Mouse (Mus musculus): ENCODE data around the gene Eva1b. TPM values are rescaled to one million over a fixed set of nuclear protein-coding genes. Genes with fewer than 3 reads are reported as not detected.

The Eva1b gene
- 68.9 and 69.4 TPM in 2 replicates for polyA plus RNA-seq (2016; fragmentation: Nextera tagmentation; extraction: Ambion mirVana)

DNA sequence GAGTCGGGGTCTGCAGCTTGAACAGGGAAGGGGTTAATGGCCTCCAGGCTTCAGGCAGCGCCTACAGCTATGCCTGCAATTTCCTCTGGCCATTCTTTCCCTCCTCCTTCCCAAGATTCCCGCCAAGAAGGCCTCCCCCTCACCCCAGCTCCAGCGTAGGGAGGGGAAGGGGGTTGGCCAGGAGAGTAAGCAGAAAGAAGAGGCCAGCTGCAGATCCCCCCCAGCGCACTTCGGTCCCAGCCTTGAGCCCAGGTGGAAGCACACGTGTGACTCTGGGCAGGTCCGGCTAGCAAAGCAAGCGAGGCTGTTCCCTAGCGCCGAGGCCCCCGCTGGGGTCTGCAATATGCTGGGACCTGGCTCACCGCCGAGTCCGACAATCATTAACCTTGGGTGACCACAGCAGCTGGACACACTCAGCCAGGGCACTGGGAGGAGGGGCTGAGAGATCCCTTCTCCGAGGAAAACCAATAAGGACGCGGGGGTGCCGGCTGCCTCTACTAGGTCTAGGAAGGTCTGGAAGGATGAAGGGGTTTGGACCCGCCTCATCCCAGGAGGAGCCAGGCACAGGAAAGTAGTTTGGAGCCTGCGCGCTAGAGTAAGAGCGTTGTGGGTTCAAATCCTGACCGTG is at the start of gene Eva1b:
TSS of gene Eva1b (plus strand) at position 212 of the 628 bp plus-strand sequence.
- peak within 1 kb of the TSS; percentile 68 for H3K9ac ChIP-seq
- no peaks in the 10 kb centered on the region for H3K9me3 ChIP-seq
- H3K27ac ChIP-seq = peak within 1 kb of the TSS; percentile 95
- H3K4me1 ChIP-seq = peaks cover 38% of the 10 kb centered on the region
- no peaks in the 10 kb centered on the region for H3K27me3 ChIP-seq
- H3K4me3 ChIP-seq = peak within 1 kb of the TSS; percentile 55
- WGBS = 2% methylated on average over 24 of the region's 24 CpGs
- H3K36me3 ChIP-seq = 0 out of 2 replicates have a peak, but pooled peaks cover 3% of the 10 kb centered on the region
- peak within 1 kb of the TSS; percentile 92 for H3K4me2 ChIP-seq (replicated peaks)
- ATAC-seq (ENCODE audit: insufficient number of reproducible peaks, insufficient read depth, low FRiP score, low TSS enrichment) = peak; percentile 7; the same call in 1 of the 2 replicates

DNA sequence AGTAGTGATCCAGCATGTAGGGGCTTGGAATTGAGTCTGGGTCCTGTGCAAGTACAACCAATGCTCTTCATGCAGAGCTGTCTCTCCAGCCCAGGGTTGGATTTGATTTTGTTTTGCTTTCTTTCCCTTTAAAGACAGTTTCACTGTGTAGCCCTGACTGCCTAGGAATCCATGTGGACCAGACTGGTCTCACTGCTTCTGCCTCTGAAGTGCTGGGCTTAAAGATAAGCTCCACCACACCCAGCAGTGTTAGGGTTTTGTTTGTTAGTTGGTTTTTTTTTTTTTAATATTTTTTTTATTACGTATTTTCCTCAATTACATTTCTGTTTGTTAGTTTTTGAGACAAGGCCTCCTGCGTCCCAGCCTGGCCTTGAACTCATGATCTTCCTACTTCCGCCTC is 48.2 kb upstream of the Eva1b start:
- Histone ChIP-seq H3K4me3 (no peak overlapping the region), H3K4me1 (peaks cover 10% of the 10 kb centered on the region), H3K36me3 (0 out of 2 replicates have a peak, but pooled peaks cover 7% of the 10 kb centered on the region), H3K27me3 (no peaks in the 10 kb centered on the region), H3K9ac (no peak overlapping the region), H3K27ac (no peak overlapping the region), H3K4me2 (replicated peaks) (no peak overlapping the region), H3K9me3 (no peaks in the 10 kb centered on the region)
- WGBS = 92% methylated on average over 3 of the region's 3 CpGs
- ATAC-seq (ENCODE audit: insufficient number of reproducible peaks, insufficient read depth, low FRiP score, low TSS enrichment) = no peak

DNA sequence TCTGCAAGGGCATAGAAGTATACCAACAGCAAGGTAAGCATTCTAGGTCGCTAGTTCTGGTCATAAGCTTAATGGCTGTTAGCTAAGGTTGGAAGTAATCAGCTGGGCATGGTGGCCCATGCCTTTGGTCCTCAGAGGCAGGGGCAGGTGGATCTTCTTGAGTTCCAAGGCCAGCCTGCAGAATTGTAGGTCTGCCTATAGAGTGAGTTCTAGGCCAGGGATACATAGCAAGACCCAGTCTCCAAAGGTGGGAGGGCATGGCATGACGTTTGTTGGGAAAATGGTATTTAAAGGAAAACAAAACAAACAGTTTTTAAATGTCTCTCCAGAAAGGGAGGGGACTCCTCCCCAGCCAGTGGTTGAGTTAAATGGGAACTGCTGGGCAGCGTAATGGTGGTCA is 46.8 kb upstream of the Eva1b start:
- Histone ChIP-seq H3K27ac (no peak overlapping the region), H3K9ac (no peak overlapping the region), H3K36me3 (0 out of 2 replicates have a peak, but pooled peaks cover 7% of the 10 kb centered on the region), H3K27me3 (no peaks in the 10 kb centered on the region), H3K4me2 (replicated peaks) (no peak overlapping the region), H3K4me1 (peaks cover 20% of the 10 kb centered on the region), H3K9me3 (no peaks in the 10 kb centered on the region), H3K4me3 (no peak overlapping the region)
- ATAC-seq (ENCODE audit: insufficient number of reproducible peaks, insufficient read depth, low FRiP score, low TSS enrichment) = no peak
- WGBS = 86% methylated on average over 3 of the region's 3 CpGs

DNA sequence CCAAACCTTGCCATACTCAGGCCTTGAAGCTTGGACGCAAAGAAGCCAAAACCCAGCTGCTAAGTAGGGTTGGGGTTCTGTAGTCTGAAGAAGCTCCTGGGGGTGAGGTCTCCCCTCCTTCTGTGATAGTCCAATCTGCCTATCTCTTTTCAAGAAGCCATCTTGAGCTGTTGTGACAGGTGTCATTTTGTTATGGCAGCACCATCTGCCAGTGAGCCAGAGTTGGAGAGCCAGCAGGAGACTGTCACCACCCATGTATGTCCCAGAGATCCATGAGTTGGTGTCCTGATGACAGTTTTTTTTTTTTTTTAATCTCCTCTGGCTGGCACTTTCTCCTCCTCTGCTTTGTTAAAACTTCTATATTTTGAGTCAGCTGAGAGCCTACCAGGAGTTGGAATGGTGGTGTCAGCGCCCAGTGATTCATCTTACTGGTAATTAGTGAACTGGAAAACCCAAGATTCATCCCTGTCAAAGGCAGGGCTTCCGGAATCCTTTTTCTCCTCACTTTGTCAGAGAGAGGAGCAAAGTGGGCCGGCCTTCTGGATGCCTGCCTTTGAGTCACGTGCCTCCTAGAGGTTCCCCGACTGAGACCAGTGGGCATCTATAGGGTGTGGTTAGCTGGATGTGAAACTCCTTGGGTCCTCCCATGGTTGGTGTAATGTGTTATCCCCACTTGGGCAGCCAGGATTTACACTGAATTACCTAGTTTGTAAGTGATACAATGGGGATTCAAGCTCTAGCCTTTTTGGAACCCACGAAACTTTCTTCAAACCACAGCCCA is 45.3 kb upstream of the Eva1b start:
- Histone ChIP-seq H3K4me3 (no peak overlapping the region), H3K27me3 (no peaks in the 10 kb centered on the region), H3K4me1 (peaks cover 20% of the 10 kb centered on the region), H3K9ac (no peak overlapping the region), H3K9me3 (no peaks in the 10 kb centered on the region), H3K36me3 (0 out of 2 replicates have a peak, but pooled peaks cover 7% of the 10 kb centered on the region), H3K27ac (peak overlapping the region; percentile 67; the same call in 1 of the 2 replicates), H3K4me2 (replicated peaks) (peak overlapping the region; percentile 90)
- ATAC-seq (ENCODE audit: insufficient number of reproducible peaks, insufficient read depth, low FRiP score, low TSS enrichment) = no peak
- WGBS = 48% methylated on average over 7 of the region's 7 CpGs

DNA sequence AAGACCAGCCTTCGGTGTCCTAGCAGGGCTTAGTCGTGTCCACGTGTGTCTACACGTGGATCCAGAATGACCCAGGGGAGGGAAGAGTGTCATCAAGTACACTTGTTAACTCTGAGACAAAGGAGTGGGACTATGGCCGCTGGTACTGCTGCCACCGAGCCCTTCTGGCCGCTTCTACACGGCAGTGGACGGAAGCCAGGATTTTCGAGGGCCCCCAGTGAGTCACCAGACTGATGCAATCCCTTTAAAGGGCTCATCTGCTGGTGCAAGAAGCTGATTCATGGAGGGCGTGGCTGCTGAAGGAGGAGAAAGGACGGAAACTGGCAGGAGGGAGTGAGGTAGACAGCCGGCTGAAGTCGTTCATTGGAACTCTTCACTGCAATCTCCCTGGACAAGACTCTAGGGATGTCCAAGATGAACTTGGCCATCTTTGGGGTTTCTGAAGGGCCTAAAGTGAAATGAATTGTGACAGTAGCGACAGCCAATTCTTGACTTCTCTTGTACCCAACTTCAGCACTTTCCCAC is 44.4 kb upstream of the Eva1b start:
- peak; percentile 32; the same call in 1 of the 2 replicates for ATAC-seq (ENCODE audit: insufficient number of reproducible peaks, insufficient read depth, low FRiP score, low TSS enrichment)

DNA sequence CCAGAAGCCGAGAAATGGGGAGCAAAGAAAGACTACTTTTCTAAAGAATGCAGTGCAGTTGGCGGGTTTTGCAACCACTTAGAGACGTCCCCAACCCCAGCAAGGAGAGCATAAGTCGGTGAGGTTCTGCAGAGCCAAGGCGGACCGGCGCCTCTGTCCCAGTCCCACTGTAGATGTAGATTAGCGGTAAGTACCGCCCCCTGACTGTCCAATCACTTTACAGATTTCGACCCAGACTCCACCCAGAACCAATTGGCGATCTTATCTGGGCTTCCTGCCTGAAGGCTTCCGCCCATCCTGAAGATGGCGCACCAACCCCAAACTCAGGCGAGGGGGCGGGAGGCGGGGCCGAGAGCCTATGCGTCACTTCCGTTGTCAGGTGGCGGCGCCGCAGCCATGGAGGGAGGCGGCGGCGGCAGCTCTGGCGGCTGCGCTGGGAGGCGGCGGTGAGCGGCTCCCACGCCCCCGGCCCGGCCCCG is 43.9 kb upstream of the Eva1b start, which contains the start of gene Stk40:
TSS of gene Stk40 (plus strand) at position 368 of the 479 bp plus-strand sequence.
- 0 out of 2 replicates have a peak, but pooled peaks cover 4% of the 10 kb centered on the region for H3K36me3 ChIP-seq
- no peaks in the 10 kb centered on the region for H3K9me3 ChIP-seq
- H3K4me1 ChIP-seq = peaks cover 20% of the 10 kb centered on the region
- H3K9ac ChIP-seq = peak within 1 kb of the TSS; percentile 76
- H3K27ac ChIP-seq = peak within 1 kb of the TSS; percentile 67
- WGBS = under 1% methylated on average over 34 of the region's 34 CpGs
- H3K4me3 ChIP-seq = peak within 1 kb of the TSS; percentile 81
- ATAC-seq (ENCODE audit: insufficient number of reproducible peaks, insufficient read depth, low FRiP score, low TSS enrichment) = peak; percentile 91
- H3K27me3 ChIP-seq = no peaks in the 10 kb centered on the region
- peak within 1 kb of the TSS; percentile 90 for H3K4me2 ChIP-seq (replicated peaks)

More for the DNA sequence above, 44.4 kb upstream of the Eva1b start:
- Histone ChIP-seq H3K36me3 (0 out of 2 replicates have a peak, but pooled peaks cover 7% of the 10 kb centered on the region), H3K27me3 (no peaks in the 10 kb centered on the region), H3K4me1 (peaks cover 20% of the 10 kb centered on the region), H3K27ac (peak overlapping the region; percentile 67), H3K4me2 (replicated peaks) (peak overlapping the region; percentile 90), H3K9ac (peak overlapping the region; percentile 34), H3K4me3 (peak overlapping the region; percentile 81), H3K9me3 (no peaks in the 10 kb centered on the region)
- WGBS = 3% methylated on average over 15 of the region's 15 CpGs

DNA sequence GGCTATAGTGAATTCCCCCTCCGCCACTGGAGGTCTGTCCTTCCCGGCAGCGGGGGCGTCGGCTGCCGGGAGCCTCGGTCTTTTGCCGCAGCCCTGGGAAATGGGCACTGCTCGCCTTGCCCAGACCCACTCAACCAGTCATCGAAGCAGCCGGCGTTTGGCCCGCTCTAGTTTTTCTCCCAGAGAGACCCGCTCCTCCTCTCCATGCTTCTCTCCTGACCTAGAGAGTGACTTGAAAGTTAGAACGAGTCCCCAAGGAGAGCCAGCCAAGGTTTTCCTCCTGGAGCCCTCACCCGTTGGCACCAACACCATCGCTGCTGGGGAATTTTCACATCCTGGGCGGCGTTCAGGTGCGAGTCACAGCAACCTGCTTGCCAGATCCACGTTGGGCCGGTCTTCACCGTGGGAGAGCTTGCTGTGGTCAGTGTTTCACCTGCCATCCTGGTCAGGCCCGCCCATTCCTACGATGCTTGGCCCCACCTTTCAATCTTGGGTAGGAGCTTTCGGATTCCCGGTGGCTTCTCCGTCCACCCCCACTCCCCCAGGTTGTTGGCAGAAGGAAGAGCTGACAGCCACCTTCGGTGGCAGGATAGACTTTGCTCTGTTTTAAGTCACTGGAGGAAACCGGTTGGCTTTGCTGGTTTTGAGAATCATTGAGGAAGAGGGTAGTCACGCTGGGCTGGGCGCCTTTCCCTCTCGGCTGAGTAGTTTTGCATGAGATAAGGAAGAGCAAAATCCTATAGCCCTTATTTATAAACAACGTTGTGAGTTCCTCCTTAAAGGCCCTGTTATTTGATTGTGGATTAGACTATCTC is 43.1 kb upstream of the Eva1b start:
- H3K27ac ChIP-seq = no peak overlapping the region
- WGBS = 3% methylated on average over 34 of the region's 34 CpGs
- H3K4me3 ChIP-seq = peak overlapping the region; percentile 81
- no peaks in the 10 kb centered on the region for H3K9me3 ChIP-seq
- peaks cover 20% of the 10 kb centered on the region for H3K4me1 ChIP-seq
- no peaks in the 10 kb centered on the region for H3K27me3 ChIP-seq
- no peaks in the 10 kb centered on the region for H3K36me3 ChIP-seq
- peak overlapping the region; percentile 90 for H3K4me2 ChIP-seq (replicated peaks)
- H3K9ac ChIP-seq = peak overlapping the region; percentile 76
- ATAC-seq (ENCODE audit: insufficient number of reproducible peaks, insufficient read depth, low FRiP score, low TSS enrichment) = 0 out of 2 replicates have a peak, but pooled peaks have one; percentile 7

DNA sequence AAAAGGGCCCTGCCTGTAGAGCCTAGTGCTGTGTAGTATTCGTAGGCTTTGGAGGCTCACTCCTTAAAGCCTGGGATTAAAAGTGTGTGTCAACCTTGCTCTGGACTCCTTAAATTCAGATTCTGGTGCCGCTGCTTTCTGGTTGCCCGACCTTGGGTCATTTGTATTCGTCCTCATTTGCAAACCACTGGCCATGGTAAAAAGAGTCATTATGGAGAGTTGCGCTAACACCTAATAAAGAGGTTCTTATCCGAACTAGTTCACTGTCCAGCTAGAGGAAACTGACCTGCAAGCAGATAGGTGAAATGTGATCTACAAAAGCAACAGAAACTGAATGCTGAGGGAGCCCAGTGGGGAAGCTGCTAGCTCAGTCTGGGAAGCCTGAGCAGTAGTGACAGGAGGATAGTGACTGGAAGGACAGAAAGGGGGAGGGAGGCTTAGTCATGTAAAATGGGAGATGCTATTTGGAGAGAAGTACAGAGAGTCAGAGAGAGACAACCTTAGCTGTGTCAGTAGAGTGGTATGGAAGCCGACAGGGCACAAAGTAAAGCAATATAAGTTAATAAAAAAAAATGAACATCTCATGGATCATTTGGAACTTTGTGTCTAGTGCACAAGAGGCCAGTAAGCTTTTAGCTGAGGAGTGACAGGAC is 42.3 kb upstream of the Eva1b start:
- no peaks in the 10 kb centered on the region for H3K9me3 ChIP-seq
- peak overlapping the region; percentile 76; the same call in 1 of the 2 replicates for H3K9ac ChIP-seq
- 57% methylated on average over 7 of the region's 7 CpGs for WGBS
- no peak for ATAC-seq (ENCODE audit: insufficient number of reproducible peaks, insufficient read depth, low FRiP score, low TSS enrichment)
- H3K27ac ChIP-seq = no peak overlapping the region
- no peaks in the 10 kb centered on the region for H3K27me3 ChIP-seq
- H3K4me1 ChIP-seq = peaks cover 27% of the 10 kb centered on the region
- peak overlapping the region; percentile 81; the same call in 1 of the 2 replicates for H3K4me3 ChIP-seq
- H3K4me2 ChIP-seq (replicated peaks) = peak overlapping the region; percentile 90
- H3K36me3 ChIP-seq = no peaks in the 10 kb centered on the region

DNA sequence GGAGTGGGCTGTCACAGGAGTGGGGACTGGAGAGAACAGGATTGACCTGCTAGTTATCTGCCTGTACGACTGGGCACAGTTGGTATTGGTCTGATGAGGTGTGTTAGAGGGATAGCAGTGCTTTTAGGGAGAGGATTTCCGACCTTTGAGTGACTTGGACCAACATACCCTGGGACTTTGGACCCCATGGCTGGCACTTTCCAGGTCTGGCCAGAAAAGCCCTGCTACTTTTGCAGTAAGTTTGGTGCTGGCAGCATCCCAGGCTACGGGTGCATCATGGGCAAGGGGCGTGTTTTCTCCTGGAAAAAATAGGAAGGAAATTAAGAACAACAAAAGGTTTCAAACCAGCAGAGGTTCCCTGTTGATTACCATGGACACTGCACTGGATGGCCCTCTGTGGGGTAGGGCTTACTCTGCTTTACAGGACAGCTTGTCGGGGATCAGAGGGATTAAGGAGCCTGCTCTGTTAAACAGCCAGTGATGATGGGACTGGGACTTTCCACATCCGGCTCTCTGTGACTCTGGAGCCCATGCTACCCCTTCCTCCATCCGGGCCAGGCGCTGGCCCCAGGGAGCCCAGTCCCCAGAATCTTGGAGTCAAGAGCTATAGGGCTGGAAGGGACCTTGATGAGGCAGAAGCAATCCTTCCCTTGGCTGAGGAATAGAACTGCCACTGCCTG is 39.3 kb upstream of the Eva1b start:
- Histone ChIP-seq H3K27ac (no peak overlapping the region), H3K4me1 (peaks cover 30% of the 10 kb centered on the region), H3K4me2 (replicated peaks) (no peak overlapping the region), H3K36me3 (no peaks in the 10 kb centered on the region), H3K9me3 (no peaks in the 10 kb centered on the region), H3K9ac (no peak overlapping the region), H3K27me3 (no peaks in the 10 kb centered on the region), H3K4me3 (no peak overlapping the region)
- no peak for ATAC-seq (ENCODE audit: insufficient number of reproducible peaks, insufficient read depth, low FRiP score, low TSS enrichment)
- 40% methylated on average over 8 of the region's 8 CpGs for WGBS

All from embryonic facial prominence, embryonic 12.5 days (tissue).